Mouse (Mus musculus) kidney, embryonic 15.5 days (tissue): ENCODE measurements at regions not wholly inside any gene's neighbourhood (a gene's known extent, or its start where the extent isn't known, plus 50 kb on each side); places are given as distances from the start of the nearest gene placed in this dataset.
"Not testable (repeated sequence)": the region's sequence is repeated elsewhere in the genome, so short reads cannot be mapped to it uniquely, and the experiment has no call there.

ENCODE experiments used
- ATAC-seq: fragments of 200-750 bp; cut with Nextera tagmentation; replicated peaks from 2 replicates; pipeline ENCODE4 v1.8.0; 2017; ENCODE audit warnings: moderate TSS enrichment; ENCODE audit not compliant: low FRiP score
- H3K27ac ChIP-seq: fragments of 300-500 bp; sonication (generic); 2 replicates; pipeline ENCODE4 v1.5.1; 2015; ENCODE audit warnings: mild to moderate bottlenecking, inconsistent platforms
- H3K27me3 ChIP-seq: fragments of 300-500 bp; sonication (generic); 2 replicates; pipeline ENCODE4 v1.6.1; 2015; ENCODE audit warnings: inconsistent platforms
- H3K36me3 ChIP-seq: fragments of 300-500 bp; sonication (generic); 2 replicates; pipeline ENCODE4 v1.6.1; 2015; ENCODE audit warnings: inconsistent platforms
- H3K4me1 ChIP-seq: fragments of 300-500 bp; sonication (generic); 2 replicates; pipeline ENCODE4 v1.6.1; 2015; ENCODE audit warnings: inconsistent platforms
- H3K4me2 ChIP-seq: fragments of 300-500 bp; sonication (generic); 2 replicates; pipeline ENCODE4 v1.6.1; 2015; ENCODE audit warnings: moderate library complexity, mild to moderate bottlenecking, inconsistent platforms
- H3K4me3 ChIP-seq: fragments of 300-500 bp; sonication (generic); replicated peaks from 2 replicates; pipeline ENCODE4 v1.5.1; 2015; ENCODE audit warnings: mild to moderate bottlenecking, inconsistent platforms
- H3K9ac ChIP-seq: fragments of 300-500 bp; sonication (generic); 2 replicates; pipeline ENCODE4 v1.6.1; 2015; ENCODE audit warnings: mild to moderate bottlenecking, inconsistent platforms
- H3K9me3 ChIP-seq: fragments of 300-500 bp; sonication (generic); replicated peaks from 2 replicates; pipeline ENCODE4 v1.6.1; 2016; ENCODE audit warnings: inconsistent platforms
- WGBS: fragments of 180-500 bp; shearing (Covaris S2); methylation state at CpG from one replicate; pipeline ENCODE4 v1.1.7; 2015; ENCODE audit warnings: mixed read lengths; 5-methylcytosine and 5-hydroxymethylcytosine counted together

DNA sequence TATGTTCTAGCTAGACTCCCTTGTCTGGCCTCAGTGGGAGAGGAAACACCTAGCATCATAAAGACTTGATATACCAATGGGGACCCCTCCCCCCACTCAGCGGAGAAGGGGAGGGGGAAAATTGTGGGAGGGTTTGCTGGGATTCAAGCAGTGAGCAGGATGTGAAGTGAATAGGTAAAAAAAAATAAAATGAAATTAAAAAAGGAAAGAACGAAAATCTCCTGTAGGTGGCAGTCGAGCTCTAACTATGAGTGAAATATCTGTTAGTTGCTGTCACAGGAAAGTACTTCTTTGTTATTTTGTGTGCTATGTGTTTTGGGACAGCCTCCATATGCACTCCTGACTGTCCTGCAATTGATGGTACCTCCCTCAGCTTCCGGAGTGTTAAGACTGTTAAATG lies 138.6 kb downstream of the AI429214 start:
- peak; percentile 44; the same call in 1 of the 2 replicates for ATAC-seq
- no peak overlapping the region for H3K9ac ChIP-seq
- no peaks in the 10 kb centered on the region for H3K27me3 ChIP-seq
- H3K4me2 ChIP-seq = no peak overlapping the region
- H3K27ac ChIP-seq = no peak overlapping the region
- no peaks in the 10 kb centered on the region for H3K4me1 ChIP-seq
- no peaks in the 10 kb centered on the region for H3K36me3 ChIP-seq
- 13% methylated on average over 4 of the region's 4 CpGs for WGBS
- H3K9me3 ChIP-seq = no peaks in the 10 kb centered on the region
- no peak overlapping the region for H3K4me3 ChIP-seq

DNA sequence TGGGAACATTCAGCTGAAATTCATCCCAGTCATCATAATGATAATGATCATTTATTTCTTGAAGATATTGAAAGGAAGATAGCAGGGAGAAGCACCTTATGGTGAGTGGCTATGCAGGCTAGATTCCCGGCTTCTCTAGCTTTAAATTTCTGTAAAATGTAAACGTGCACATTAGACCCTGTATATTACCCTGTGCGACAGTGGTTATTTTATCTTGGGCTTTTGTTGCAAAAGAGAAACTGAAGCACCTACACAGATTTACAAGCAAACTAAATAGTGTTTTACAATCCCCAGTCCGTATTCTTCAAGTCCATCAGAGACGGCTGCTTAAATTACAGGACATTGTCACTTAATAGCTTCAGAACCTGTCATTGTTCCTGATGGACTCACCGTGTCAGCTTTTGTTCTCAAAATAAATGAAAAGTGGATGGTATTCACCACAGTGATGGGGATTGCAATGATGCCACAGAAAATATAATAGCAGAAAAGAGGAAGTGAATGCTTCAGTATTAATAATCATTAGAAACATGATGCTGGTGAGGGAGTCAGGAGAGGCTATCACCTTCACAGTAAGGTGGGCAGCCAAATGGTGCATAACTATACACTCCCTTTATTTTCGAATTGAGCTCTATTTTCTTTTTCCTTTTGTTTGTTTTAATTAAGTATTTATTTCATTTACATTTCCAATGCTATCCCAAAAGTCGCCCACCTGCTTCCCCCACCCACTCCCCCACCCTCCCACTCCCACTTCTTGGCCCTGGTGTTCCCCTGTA lies 141.0 kb downstream of the AI429214 start:
- ATAC-seq = peak; percentile 88
- no peaks in the 10 kb centered on the region for H3K9me3 ChIP-seq
- no peak overlapping the region for H3K4me3 ChIP-seq
- 47% methylated on average over 8 of the region's 8 CpGs for WGBS
- H3K27ac ChIP-seq = no peak overlapping the region
- no peaks in the 10 kb centered on the region for H3K27me3 ChIP-seq
- H3K36me3 ChIP-seq = no peaks in the 10 kb centered on the region
- H3K4me1 ChIP-seq = no peaks in the 10 kb centered on the region
- H3K4me2 ChIP-seq = no peak overlapping the region
- H3K9ac ChIP-seq = no peak overlapping the region

DNA sequence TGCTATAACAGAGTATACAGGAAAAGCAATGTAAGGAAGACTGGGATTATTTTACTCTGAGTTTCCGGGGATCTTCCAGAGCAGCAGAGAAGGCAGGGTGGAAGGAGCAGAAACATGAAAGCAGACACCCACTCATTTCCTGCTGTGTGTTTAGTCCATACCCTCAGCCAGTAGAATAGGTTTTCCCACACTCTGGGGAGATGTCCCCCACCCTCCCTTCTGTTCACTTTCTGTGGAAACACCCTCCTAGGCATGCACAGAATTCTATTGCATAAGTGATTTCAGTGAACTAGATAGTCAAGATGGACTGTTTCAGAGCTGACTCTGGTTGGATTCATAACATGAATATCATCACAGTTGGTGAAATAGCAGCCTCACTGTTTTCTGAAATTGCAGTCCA lies 156.9 kb downstream of the AI429214 start:
- WGBS = 66% methylated on average over 1 of the region's 1 CpGs
- Histone ChIP-seq H3K27me3 (no peaks in the 10 kb centered on the region), H3K36me3 (no peaks in the 10 kb centered on the region), H3K4me3 (no peak overlapping the region), H3K9ac (no peak overlapping the region), H3K4me2 (no peak overlapping the region), H3K27ac (no peak overlapping the region), H3K4me1 (no peaks in the 10 kb centered on the region), H3K9me3 (no peaks in the 10 kb centered on the region)
- ATAC-seq = no peak

DNA sequence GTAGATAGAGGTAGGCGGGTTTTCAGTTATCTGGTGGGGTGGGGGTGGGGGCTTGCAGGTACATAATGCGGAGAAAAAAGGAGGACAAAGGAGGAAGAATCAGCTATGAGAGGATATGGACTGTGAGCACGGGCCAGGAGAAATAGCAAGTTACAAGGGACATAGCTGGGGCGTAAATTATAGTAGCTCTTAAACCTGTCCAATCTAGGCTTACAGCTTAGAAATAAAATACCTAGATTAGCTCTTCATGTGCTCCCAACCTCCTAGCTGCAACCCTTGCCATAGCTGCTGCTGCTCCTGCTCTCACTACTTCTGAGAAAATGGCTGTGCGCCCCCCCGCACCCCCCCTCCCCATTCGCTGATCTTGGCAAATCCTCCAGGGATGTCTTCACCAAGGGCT lies 161.0 kb downstream of the AI429214 start:
- Histone ChIP-seq H3K9ac (no peak overlapping the region), H3K4me1 (no peaks in the 10 kb centered on the region), H3K9me3 (no peaks in the 10 kb centered on the region), H3K4me3 (no peak overlapping the region), H3K36me3 (no peaks in the 10 kb centered on the region), H3K27ac (no peak overlapping the region), H3K27me3 (no peaks in the 10 kb centered on the region), H3K4me2 (no peak overlapping the region)
- peak; percentile 62; the same call in 1 of the 2 replicates for ATAC-seq
- WGBS = 69% methylated on average over 7 of the region's 7 CpGs

DNA sequence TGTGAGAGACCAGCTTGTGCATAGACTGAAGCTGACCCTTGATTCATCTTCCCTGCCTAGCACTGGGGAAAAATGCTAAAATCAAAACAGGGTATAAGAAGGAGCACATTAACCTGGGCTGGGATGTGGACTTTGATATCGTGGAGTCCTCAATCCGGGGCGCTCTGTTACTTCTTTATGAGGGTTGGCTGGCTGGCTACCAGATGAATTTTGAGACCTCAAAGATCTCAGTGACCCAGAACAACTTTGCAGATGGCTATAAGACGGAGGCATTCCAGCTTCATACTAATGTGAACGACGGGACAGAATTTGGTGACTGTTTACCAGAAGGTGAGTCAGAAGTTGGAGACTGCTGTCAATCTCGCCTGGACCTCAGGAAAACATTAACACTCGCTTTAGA lies 161.5 kb downstream of the AI429214 start:
- WGBS = 80% methylated on average over 8 of the region's 8 CpGs
- Histone ChIP-seq H3K9me3 (no peaks in the 10 kb centered on the region), H3K4me2 (no peak overlapping the region), H3K4me3 (no peak overlapping the region), H3K4me1 (no peaks in the 10 kb centered on the region), H3K36me3 (no peaks in the 10 kb centered on the region), H3K27me3 (no peaks in the 10 kb centered on the region), H3K9ac (no peak overlapping the region), H3K27ac (no peak overlapping the region)
- ATAC-seq = no peak

DNA sequence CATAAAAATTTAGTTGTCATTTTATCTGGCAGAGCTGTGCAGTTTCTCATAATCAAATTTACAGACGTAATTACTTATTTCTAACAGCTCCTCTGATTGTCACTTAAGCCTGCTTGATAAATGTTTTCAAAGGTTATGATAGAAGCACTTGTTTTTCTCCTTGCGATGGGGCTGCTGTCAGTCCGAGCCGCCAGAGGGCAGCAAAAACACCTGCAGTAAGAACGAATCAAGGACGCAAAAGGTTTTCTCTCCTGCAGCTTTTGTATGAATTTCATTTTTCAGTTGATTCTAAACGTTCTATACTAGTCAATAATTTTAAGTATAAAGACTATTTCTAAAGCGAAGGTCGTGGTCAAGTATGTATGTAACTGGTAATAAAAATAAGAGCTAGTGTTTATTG lies 166.1 kb downstream of the AI429214 start:
- 8% methylated on average over 9 of the region's 9 CpGs for WGBS
- no peaks in the 10 kb centered on the region for H3K9me3 ChIP-seq
- no peaks in the 10 kb centered on the region for H3K4me1 ChIP-seq
- no peaks in the 10 kb centered on the region for H3K27me3 ChIP-seq
- H3K4me3 ChIP-seq = no peak overlapping the region
- H3K36me3 ChIP-seq = no peaks in the 10 kb centered on the region
- no peak overlapping the region for H3K9ac ChIP-seq
- no peak overlapping the region for H3K27ac ChIP-seq
- no peak overlapping the region for H3K4me2 ChIP-seq
- no peak for ATAC-seq

DNA sequence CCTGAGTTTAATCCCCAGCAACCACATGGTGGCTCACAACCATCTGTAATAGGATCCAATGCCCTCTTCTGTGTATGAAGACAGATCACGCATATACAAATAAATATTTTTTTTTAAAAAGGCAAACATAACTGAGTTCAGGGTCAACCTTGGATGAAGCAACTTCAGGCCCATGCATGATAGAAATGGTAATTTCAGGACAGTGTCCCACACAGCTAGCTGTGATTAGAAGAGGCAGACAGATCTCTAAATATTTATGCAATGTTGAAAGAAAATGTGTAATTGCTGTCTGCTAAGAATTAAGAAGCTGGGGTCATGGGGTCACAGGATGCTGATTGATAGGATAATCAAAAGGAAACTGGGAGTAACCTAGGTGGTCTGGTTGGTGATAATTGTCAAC lies 203.5 kb downstream of the AI429214 start:
- Histone ChIP-seq H3K9me3 (no peaks in the 10 kb centered on the region), H3K27me3 (no peaks in the 10 kb centered on the region), H3K36me3 (no peaks in the 10 kb centered on the region), H3K9ac (no peak overlapping the region), H3K4me3 (no peak overlapping the region), H3K4me1 (no peaks in the 10 kb centered on the region), H3K4me2 (no peak overlapping the region), H3K27ac (no peak overlapping the region)
- ATAC-seq = no peak
- 83% methylated on average over 1 of the region's 1 CpGs for WGBS

DNA sequence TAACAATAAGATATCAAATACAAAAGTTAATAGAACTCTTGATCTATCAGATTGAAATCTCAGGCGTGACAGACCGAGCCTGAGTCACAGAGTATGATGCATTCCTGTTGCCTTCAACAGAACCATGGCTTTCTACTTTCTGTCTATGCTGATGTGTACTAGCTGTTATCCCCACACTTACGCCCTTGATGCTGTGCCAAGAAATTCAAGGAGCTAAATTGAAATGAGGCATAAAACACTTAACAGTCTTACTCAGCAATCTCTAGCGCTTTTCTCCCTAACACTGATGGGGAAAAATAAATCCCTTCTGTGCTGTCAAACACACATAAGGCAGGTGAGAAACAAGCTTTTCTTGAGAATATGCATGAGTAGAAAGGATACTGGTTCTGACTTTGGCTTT lies 222.5 kb downstream of the AI429214 start:
- Histone ChIP-seq H3K9ac (no peak overlapping the region), H3K4me2 (no peak overlapping the region), H3K9me3 (no peaks in the 10 kb centered on the region), H3K27me3 (no peaks in the 10 kb centered on the region), H3K4me3 (no peak overlapping the region), H3K4me1 (no peaks in the 10 kb centered on the region), H3K27ac (no peak overlapping the region), H3K36me3 (no peaks in the 10 kb centered on the region)
- ATAC-seq = no peak; the same call in 1 of the 2 replicates
- 60% methylated on average over 4 of the region's 4 CpGs for WGBS

DNA sequence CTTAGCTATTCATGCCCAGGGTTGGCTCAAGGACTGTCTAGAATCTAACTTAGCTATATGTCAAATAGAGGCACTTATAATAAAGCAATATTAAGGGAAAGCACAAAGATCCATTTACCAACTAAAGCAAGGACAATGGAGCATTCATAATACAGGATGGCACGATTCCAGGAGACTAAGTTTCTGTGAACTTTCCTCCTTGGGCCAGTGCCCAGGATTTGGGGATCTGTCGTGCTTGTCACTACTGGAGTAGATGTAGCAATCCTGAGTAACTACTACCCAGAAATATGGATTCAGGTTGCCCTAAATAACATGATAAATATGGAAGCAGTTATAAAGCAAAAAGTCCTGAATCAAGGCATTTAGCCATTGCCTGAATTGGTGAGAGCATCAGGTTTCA lies 233.7 kb downstream of the AI429214 start:
- ATAC-seq = no peak

DNA sequence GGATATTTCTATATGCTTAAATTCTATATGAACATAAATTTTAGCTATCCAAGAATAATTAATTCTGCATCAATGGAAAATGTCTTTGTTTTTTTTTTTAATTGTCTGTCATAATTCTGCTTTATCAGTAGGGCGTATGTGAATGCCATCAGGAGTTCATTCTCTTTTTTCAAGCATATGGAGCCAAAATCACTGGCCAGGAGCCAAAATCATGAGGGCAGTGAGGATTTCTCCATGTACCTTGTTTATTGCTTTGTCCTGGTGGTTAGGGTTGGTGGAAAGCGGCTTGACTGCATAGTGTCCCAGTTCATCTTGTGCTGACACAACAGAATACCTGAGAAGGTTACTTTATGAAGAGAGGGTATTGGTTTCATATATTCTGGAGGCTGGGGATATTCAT lies 243.9 kb downstream of the AI429214 start:
- no peak for ATAC-seq
- Histone ChIP-seq H3K4me3 (no peak overlapping the region), H3K4me1 (no peaks in the 10 kb centered on the region), H3K9ac (no peak overlapping the region), H3K36me3 (no peaks in the 10 kb centered on the region), H3K27me3 (no peaks in the 10 kb centered on the region), H3K27ac (no peak overlapping the region), H3K9me3 (no peaks in the 10 kb centered on the region), H3K4me2 (no peak overlapping the region)
- 80% methylated on average over 2 of the region's 2 CpGs for WGBS

More for the DNA sequence above, 233.7 kb downstream of the AI429214 start:
- WGBS = 82% methylated on average over 2 of the region's 2 CpGs
- Histone ChIP-seq H3K4me3 (no peak overlapping the region), H3K27me3 (no peaks in the 10 kb centered on the region), H3K9me3 (no peaks in the 10 kb centered on the region), H3K4me1 (no peaks in the 10 kb centered on the region), H3K9ac (no peak overlapping the region), H3K36me3 (no peaks in the 10 kb centered on the region), H3K27ac (no peak overlapping the region), H3K4me2 (no peak overlapping the region)

DNA sequence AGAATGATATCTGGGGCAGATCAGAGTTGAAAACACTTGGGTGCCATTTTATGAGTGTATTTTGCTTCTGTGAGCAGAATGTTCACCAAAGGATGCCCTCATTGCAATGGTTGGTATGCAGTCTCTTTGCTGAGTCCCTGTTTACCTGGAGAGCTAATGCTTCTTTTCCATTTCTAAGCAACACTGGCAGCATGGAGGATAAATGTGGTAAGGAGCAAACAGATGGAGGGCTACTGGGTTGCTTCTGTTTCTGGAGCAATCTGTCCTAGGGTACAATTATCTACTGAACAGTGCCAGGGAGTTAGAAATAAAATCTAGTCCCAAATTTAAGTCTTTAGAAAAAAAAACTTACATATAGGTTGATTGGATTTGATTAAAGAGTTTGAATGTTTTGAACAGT lies 245.9 kb downstream of the AI429214 start:
- no peaks in the 10 kb centered on the region for H3K36me3 ChIP-seq
- no peaks in the 10 kb centered on the region for H3K4me1 ChIP-seq
- ATAC-seq = no peak
- H3K27me3 ChIP-seq = no peaks in the 10 kb centered on the region
- no peak overlapping the region for H3K9ac ChIP-seq
- H3K27ac ChIP-seq = no peak overlapping the region
- H3K4me2 ChIP-seq = no peak overlapping the region
- H3K4me3 ChIP-seq = no peak overlapping the region
- no peaks in the 10 kb centered on the region for H3K9me3 ChIP-seq

DNA sequence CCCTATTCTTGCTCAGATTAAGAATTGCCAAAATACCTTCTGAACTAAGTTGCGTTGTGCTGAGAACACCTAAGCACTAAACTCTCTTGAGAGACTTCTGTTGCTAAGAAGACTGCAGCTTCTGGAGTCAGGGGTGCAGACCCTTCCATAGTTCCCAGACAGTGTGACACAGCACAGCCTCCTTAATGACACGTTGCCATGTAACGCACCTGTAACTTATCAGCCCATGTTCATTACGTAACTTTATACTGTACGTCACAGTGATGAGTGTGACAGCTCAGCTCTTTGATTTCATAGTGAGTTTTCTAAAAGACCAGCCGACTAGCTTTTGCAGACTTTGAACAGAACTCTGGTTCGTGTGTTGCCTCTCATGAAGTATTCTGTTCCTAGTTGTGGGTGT lies 257.8 kb downstream of the AI429214 start:
- not testable (repeated sequence) for H3K36me3 ChIP-seq, H3K9ac ChIP-seq, H3K9me3 ChIP-seq, H3K27me3 ChIP-seq, H3K4me2 ChIP-seq, H3K4me3 ChIP-seq, H3K27ac ChIP-seq, ATAC-seq, H3K4me1 ChIP-seq
- 71% methylated on average over 7 of the region's 7 CpGs for WGBS
